8 mouse cellular contexts compared by ENCODE assay signal in the genomic region with DNA sequence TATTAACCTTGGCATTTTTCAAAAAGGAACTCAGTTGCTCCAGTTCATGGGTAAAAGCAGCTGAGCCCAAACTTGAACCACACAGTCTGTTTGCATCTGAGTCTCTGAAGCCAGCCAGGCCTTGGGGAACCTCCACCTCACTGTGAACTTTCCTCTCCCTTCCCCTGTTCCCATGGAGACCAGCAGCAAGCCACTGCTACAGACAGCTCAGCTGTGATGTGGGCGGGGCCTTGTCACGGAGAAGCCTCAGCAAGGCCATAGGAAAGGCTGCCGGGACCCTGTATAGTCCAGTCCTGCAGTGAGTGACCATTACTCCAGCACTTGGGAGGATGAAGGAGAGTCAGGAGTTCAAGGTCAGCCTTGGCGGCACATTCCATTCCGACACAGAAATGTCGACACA. TPM values are rescaled to one million over a fixed set of nuclear protein-coding genes. Genes with fewer than 3 reads are reported as not detected.
DNase-seq lines count a peak whose midpoint lies in the region; ATAC-seq lines count a peak whose summit lies in the region.

No protein-coding gene starts in this region.

- ATAC-seq in forebrain, embryonic 14.5 days, result peak; percentile 88
- peak; percentile 66 for ATAC-seq in lung, embryonic 16.5 days (ENCODE audit: low read depth)
- ATAC-seq in stomach, embryonic 16.5 days (ENCODE audit: insufficient read depth, low FRiP score), result peak; percentile 81

- H3K9me3 ChIP-seq in forebrain, embryonic 14.5 days (replicated peaks; ENCODE audit: control insufficient read depth, low read length), result no peaks in the 10 kb centered on the region
- H3K9me3 ChIP-seq in lung, embryonic 16.5 days (ENCODE audit: control insufficient read depth, low read length), result no peaks in the 10 kb centered on the region
- no peaks in the 10 kb centered on the region for H3K9me3 ChIP-seq in stomach, embryonic 16.5 days (replicated peaks; ENCODE audit: control insufficient read depth, low read length)

- no peaks in the 10 kb centered on the region for H3K36me3 ChIP-seq in forebrain, embryonic 14.5 days (ENCODE audit: control insufficient read depth, insufficient read depth, low read length)
- H3K36me3 ChIP-seq in lung, embryonic 16.5 days (ENCODE audit: control insufficient read depth, insufficient read depth, low read length), result no peaks in the 10 kb centered on the region
- no peaks in the 10 kb centered on the region for H3K36me3 ChIP-seq in stomach, embryonic 16.5 days (ENCODE audit: control insufficient read depth, insufficient read depth, low read length)

- H3K4me3 ChIP-seq in forebrain, embryonic 14.5 days (ENCODE audit: low read depth, low read length), result no peak overlapping the region
- H3K4me3 ChIP-seq in lung, embryonic 16.5 days (ENCODE audit: low read length), result no peak overlapping the region
- no peak overlapping the region for H3K4me3 ChIP-seq in stomach, embryonic 16.5 days (replicated peaks; ENCODE audit: low read length)

- intact Hi-C loops in gastrocnemius, postnatal 36 days (cut with DNase I), result no loop called here

- peak overlapping the region; percentile 33; the same call in 1 of the 2 replicates for H3K27ac ChIP-seq in forebrain, embryonic 14.5 days (ENCODE audit: low read depth, low read length)
- no peak overlapping the region for H3K27ac ChIP-seq in lung, embryonic 16.5 days (ENCODE audit: low read length)
- H3K27ac ChIP-seq in stomach, embryonic 16.5 days (ENCODE audit: low read length), result no peak overlapping the region

- WGBS in forebrain, embryonic 14.5 days, result 58% methylated on average over 6 of the region's 6 CpGs
- 32% methylated on average over 6 of the region's 6 CpGs for WGBS in lung, embryonic 16.5 days
- WGBS in stomach, embryonic 16.5 days, result 34% methylated on average over 6 of the region's 6 CpGs

- H3K27me3 ChIP-seq in forebrain, embryonic 14.5 days (replicated peaks; ENCODE audit: control insufficient read depth, insufficient read depth, low read length), result no peaks in the 10 kb centered on the region
- H3K27me3 ChIP-seq in lung, embryonic 16.5 days (ENCODE audit: control insufficient read depth, insufficient read depth, low read depth, low read length), result no peaks in the 10 kb centered on the region
- no peaks in the 10 kb centered on the region for H3K27me3 ChIP-seq in stomach, embryonic 16.5 days (ENCODE audit: control insufficient read depth, insufficient read depth, low read length)

- DNase-seq in thymus, postnatal 25 days, result peak; percentile 35
- DNase-seq in thymus, postnatal 0 days (ENCODE audit: low spot score), result no peak
- peak; percentile 74 for DNase-seq in forebrain, embryonic 14.5 days (ENCODE audit: low spot score)
- DNase-seq in kidney, adult 8-10 months, result peak; percentile 78 to 79
- no peak for DNase-seq in gastrocnemius, postnatal 36 days
- DNase-seq in natural killer cell, adult 2 months (ENCODE audit: low spot score in 2 of 2), result no peak

- H3K4me1 ChIP-seq in forebrain, embryonic 14.5 days (ENCODE audit: control insufficient read depth, insufficient read depth, low read length), result peaks cover 7% of the 10 kb centered on the region; the same call in 1 of the 2 replicates
- peaks cover 2% of the 10 kb centered on the region; the same call in 1 of the 2 replicates for H3K4me1 ChIP-seq in lung, embryonic 16.5 days (replicated peaks; ENCODE audit: control insufficient read depth, insufficient read depth, low read length)
- 0 out of 2 replicates have a peak, but pooled peaks cover 4% of the 10 kb centered on the region for H3K4me1 ChIP-seq in stomach, embryonic 16.5 days (ENCODE audit: control insufficient read depth, insufficient read depth, low read length)

- no peak overlapping the region for H3K4me2 ChIP-seq in forebrain, embryonic 14.5 days (ENCODE audit: low read length)
- no peak overlapping the region for H3K4me2 ChIP-seq in lung, embryonic 16.5 days (ENCODE audit: low read depth, low read length)
- H3K4me2 ChIP-seq in stomach, embryonic 16.5 days (ENCODE audit: low read depth, low read length), result no peak overlapping the region

- no peak overlapping the region for H3K9ac ChIP-seq in forebrain, embryonic 14.5 days (ENCODE audit: low read length)
- H3K9ac ChIP-seq in lung, embryonic 16.5 days (ENCODE audit: low read length), result no peak overlapping the region
- H3K9ac ChIP-seq in stomach, embryonic 16.5 days (ENCODE audit: low read length), result no peak overlapping the region

RNA-seq across cellular contexts. Expression of a gene that starts 16.2 kb away (rescaled TPM):
- polyA plus RNA-seq in thymus, postnatal 0 days (2015; fragmentation: Nextera tagmentation; extraction: Ambion mirVana), result 6.6 and 7.8 TPM in 2 replicates
- 42.4 and 46.2 TPM in 2 replicates for polyA plus RNA-seq in forebrain, embryonic 14.5 days (2014; fragmentation: Nextera tagmentation; extraction: Ambion mirVana)
- polyA plus RNA-seq in lung, embryonic 16.5 days (2015; fragmentation: Nextera tagmentation; extraction: Ambion mirVana), result 12.2 and 13.8 TPM in 2 replicates
- polyA plus RNA-seq in stomach, embryonic 16.5 days (2015; fragmentation: Nextera tagmentation; extraction: Ambion mirVana), result 19.4 and 22.2 TPM in 2 replicates
- total RNA-seq in gastrocnemius, postnatal 36 days (2021), result 10 to 100 TPM; 12.7 to 14.7 TPM

RNA-seq across cellular contexts. Expression of a gene that starts 41.7 kb away (rescaled TPM):
- polyA plus RNA-seq in thymus, postnatal 0 days (2015; fragmentation: Nextera tagmentation; extraction: Ambion mirVana), result not detected in 2 replicates
- polyA plus RNA-seq in forebrain, embryonic 14.5 days (2014; fragmentation: Nextera tagmentation; extraction: Ambion mirVana), result 0.71 and 1.1 TPM in 2 replicates
- polyA plus RNA-seq in lung, embryonic 16.5 days (2015; fragmentation: Nextera tagmentation; extraction: Ambion mirVana), result 0.41 TPM in 1 of 2 replicates, not detected in the other
- polyA plus RNA-seq in stomach, embryonic 16.5 days (2015; fragmentation: Nextera tagmentation; extraction: Ambion mirVana), result 0.52 and 0.76 TPM in 2 replicates
- total RNA-seq in gastrocnemius, postnatal 36 days (2021), result 1 to 10 TPM; 1.7 to 2.1 TPM

Comparison
In these comparisons a context has a peak if more than half of its experiments do, and no peak if none do; other contexts are left out.
1. DNase-seq: peak in thymus, postnatal 25 days (single experiment), forebrain, embryonic 14.5 days (single experiment) and kidney, adult 8-10 months (2 of 2); none in thymus, postnatal 0 days (single experiment), gastrocnemius, postnatal 36 days (0 of 2) and natural killer cell, adult 2 months (0 of 2).
2. Peak in every context shown above with its lines, with median percentiles within 50 percentile points of each other: ATAC-seq.